Mouse (Mus musculus) midbrain, postnatal 0 days (tissue): ENCODE measurements around the gene Slc16a2. TPM values are rescaled to one million over a fixed set of nuclear protein-coding genes. Genes with fewer than 3 reads are reported as not detected.

Experiments used
- ATAC-seq: fragments of 200-750 bp; cut with Nextera tagmentation; 2 replicates; pipeline ENCODE4 v1.8.0; 2017; ENCODE audit warnings: moderate number of reproducible peaks, mild to moderate bottlenecking, moderate TSS enrichment, moderate library complexity; ENCODE audit not compliant: low FRiP score
- DNase-seq: peaks from one replicate; pipeline ENCODE4 v3.0.0-alpha.2; 2015; ENCODE audit warnings: low spot score
- H3K27ac ChIP-seq: fragments of 300-500 bp; sonication (generic); 2 replicates; pipeline ENCODE4 v1.5.1; 2014; ENCODE audit warnings: low read depth, mild to moderate bottlenecking, low read length, mixed read lengths
- H3K27me3 ChIP-seq: fragments of 300-500 bp; sonication (generic); 2 replicates; pipeline ENCODE4 v1.6.1; 2014; ENCODE audit warnings: low read length, control low read depth, mixed read lengths; ENCODE audit not compliant: insufficient read depth
- H3K36me3 ChIP-seq: fragments of 300-500 bp; sonication (generic); 2 replicates; pipeline ENCODE4 v1.6.1; 2014; ENCODE audit warnings: low read length, control low read depth, mixed read lengths; ENCODE audit not compliant: insufficient read depth
- H3K4me1 ChIP-seq: fragments of 300-500 bp; sonication (generic); 2 replicates; pipeline ENCODE4 v1.6.1; 2014; ENCODE audit warnings: mild to moderate bottlenecking, control low read depth, antibody characterized with exemption, low read length, mixed read lengths; ENCODE audit not compliant: insufficient read depth
- H3K4me2 ChIP-seq: fragments of 300-500 bp; sonication (generic); 2 replicates; pipeline ENCODE4 v1.6.1; 2014; ENCODE audit warnings: low read depth, mild to moderate bottlenecking, low read length, mixed read lengths; ENCODE audit not compliant: poor library complexity, severe bottlenecking
- H3K4me3 ChIP-seq: fragments of 300-500 bp; sonication (generic); 2 replicates; pipeline ENCODE4 v1.5.1; 2014; ENCODE audit warnings: low read depth, mild to moderate bottlenecking, low read length, moderate library complexity
- H3K9ac ChIP-seq: fragments of 300-500 bp; sonication (generic); replicated peaks from 2 replicates; pipeline ENCODE4 v1.6.1; 2014; ENCODE audit warnings: mild to moderate bottlenecking, low read length, moderate library complexity, mixed read lengths; ENCODE audit not compliant: poor library complexity, severe bottlenecking
- H3K9me3 ChIP-seq: fragments of 300-500 bp; sonication (generic); 2 replicates; pipeline ENCODE4 v1.6.1; 2016; ENCODE audit warnings: low read length, control low read depth
- CTCF ChIP-seq: IDR thresholded peaks from 2 replicates; pipeline ENCODE4 v1.5.1; 2016; ENCODE audit warnings: antibody characterized with exemption, mild to moderate bottlenecking
- WGBS: fragments of 180-500 bp; shearing (Covaris S2); extraction: QIAGEN DNeasy Blood & Tissue Kit; methylation state at CpG from one replicate; pipeline ENCODE4 v1.1.7; 2014; 5-methylcytosine and 5-hydroxymethylcytosine counted together
- polyA plus RNA-seq: library from polyadenylated mRNA; unstranded; fragments of >200 nt; fragmentation: Nextera tagmentation; extraction: Ambion mirVana; gene quantifications from 2 replicates; pipeline ENCODE4 v1.2.1, GENCODE M21; 2015
- total RNA-seq: library from RNA; depleted of rRNA; stranded (reverse); fragments of >200 nt; gene quantifications from 2 replicates; pipeline ENCODE4 v1.2.3, GENCODE M21; 2014

Gene Slc16a2
- total and polyA plus RNA-seq, 2 experiments from 2014 or later: 25.3 to 48.4 TPM

DNA sequence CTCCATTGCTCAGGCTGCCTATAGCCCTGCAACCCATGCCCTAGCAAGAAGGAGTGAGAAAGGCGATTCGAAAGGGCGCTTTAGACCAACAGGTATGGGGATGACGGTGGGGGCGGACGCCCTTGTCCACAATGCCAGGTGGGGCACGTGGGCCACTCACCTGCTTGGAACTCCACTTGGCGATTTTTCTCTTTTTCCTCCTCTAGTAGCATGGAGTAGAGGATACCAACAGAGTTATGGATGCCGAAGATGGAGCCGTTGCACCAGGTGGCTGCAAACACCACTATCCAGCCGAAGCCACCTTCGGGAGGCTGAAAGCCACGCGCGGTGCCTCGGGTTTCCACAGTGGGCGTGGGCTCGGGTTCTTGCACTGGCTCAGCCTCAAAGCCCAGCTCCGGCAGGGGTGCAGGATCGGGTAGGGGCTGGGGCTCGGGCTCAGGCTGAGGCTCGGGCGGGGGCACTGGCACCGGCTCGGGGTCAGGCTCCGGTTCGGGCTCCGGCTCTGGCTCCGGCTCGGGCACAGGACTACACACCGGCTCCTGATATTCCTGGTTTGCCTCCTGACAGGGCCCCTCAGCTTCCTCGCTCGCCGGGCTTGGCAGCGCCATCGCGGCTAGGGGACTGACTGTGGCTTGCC is 470 bp downstream of the Slc16a2 start:
- DNase-seq: peak; percentile 1
- Histone ChIP-seq H3K36me3 (no peaks in the 10 kb centered on the region), H3K4me2 (peak overlapping the region; percentile 71), H3K4me3 (peak overlapping the region; percentile 55), H3K27ac (peak overlapping the region; percentile 47; the same call in 1 of the 2 replicates), H3K27me3 (peaks cover 29% of the 10 kb centered on the region; the same call in 1 of the 2 replicates), H3K9ac (peak overlapping the region; percentile 54), H3K4me1 (no peaks in the 10 kb centered on the region), H3K9me3 (no peaks in the 10 kb centered on the region)
- peak; percentile 62 for ATAC-seq
- TF ChIP-seq CTCF: no peak
- WGBS: 17% methylated on average over 36 of the region's 37 CpGs

DNA sequence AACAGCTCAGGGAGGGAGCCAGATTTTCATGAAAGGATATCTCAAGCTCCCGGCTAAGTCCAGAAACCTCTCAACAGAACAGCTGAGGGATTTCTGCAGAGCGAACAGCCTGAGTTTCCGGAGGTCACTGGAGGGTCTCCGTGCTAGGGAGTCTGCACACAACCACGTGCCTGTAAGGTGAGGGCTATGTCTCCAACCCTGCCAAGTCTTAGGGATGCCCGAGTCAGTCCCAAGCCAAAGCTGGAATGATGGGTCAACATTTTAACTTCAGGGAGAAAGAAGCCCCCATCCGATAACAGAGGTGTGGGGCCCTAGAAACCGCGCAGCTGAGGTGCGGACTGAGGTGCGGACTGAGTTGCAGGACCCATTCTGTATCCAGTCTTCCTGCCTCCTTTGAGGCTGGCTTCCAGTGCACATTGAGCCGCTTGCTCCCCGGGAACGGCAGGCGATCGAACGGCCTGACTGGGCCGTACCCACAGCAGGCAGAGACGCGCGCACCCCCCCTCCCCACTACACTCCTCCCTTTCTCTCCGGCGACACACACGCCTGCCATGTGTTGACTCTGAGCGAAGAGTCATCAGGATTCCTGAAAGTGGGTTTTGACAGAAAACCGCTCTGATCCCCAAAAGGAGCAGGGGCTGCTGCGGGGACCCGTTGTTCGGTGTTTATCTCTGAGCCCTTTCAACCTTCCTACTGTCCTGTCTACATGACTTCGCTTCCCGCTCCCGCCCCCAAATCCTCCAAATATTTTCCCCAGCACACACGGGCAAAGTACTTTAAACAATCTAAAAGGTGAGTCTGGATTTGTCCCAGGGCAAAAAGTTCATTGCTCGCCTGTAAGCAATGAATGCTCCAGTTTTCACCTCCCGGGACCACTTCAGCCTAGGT is 1.2 kb downstream of the Slc16a2 start:
- no peak for TF ChIP-seq CTCF
- H3K4me1 ChIP-seq: no peaks in the 10 kb centered on the region
- peaks cover 34% of the 10 kb centered on the region; the same call in 1 of the 2 replicates for H3K27me3 ChIP-seq
- ATAC-seq (no peak), DNase-seq (no peak)
- no peak overlapping the region for H3K27ac ChIP-seq
- H3K4me2 ChIP-seq: peak overlapping the region; percentile 71
- 25% methylated on average over 35 of the region's 35 CpGs for WGBS
- no peaks in the 10 kb centered on the region for H3K9me3 ChIP-seq
- H3K4me3 ChIP-seq: peak overlapping the region; percentile 55
- peak overlapping the region; percentile 19; the same call in 1 of the 2 replicates for H3K9ac ChIP-seq
- H3K36me3 ChIP-seq: no peaks in the 10 kb centered on the region

DNA sequence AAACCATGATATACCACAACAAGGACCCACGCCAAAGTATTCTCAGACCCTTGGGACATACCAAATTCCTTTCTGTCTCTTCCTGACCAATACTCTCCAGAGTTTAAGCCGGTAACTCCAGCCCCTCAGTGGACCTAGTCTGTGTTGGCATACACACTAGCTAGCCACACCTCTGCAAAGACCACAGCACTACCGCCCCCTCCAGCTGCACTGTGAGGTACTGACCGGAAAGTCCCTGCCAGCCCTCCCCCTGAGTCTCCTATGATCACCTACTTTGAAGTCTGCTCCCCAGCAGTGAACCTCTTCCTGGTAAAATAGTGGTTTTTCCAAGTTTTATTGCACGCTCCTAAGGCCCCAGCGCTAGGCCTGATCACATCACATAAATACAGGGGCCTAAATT is 2.5 kb downstream of the Slc16a2 start:
- DNase-seq (peak; percentile 1), ATAC-seq (no peak)
- 50% methylated on average over 6 of the region's 6 CpGs for WGBS
- Histone ChIP-seq H3K9ac (no peak overlapping the region), H3K4me3 (peak overlapping the region; percentile 55; the same call in 1 of the 2 replicates), H3K27ac (no peak overlapping the region), H3K4me1 (no peaks in the 10 kb centered on the region), H3K9me3 (no peaks in the 10 kb centered on the region), H3K27me3 (peaks cover 25% of the 10 kb centered on the region; the same call in 1 of the 2 replicates), H3K4me2 (peak overlapping the region; percentile 71), H3K36me3 (no peaks in the 10 kb centered on the region)
- TF ChIP-seq CTCF: no peak

DNA sequence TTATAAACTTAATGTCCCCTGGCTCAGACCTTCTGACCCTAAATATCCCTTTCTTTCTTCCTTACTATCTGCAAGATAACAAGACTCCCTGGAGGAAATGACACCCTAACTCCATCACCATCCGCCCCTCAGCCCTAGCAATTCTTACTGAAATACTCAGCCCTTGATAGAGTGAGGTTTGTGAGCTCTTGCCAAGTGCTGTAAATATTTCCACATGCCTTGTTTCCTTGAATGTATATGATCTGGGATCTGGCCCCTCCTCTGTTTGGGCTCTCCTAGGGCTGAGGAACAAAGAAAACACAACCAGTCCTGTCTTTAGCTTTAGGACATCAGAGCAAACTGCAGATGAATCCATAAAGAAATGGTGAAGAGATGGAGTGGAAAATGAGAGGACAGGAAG is 9.1 kb downstream of the Slc16a2 start:
- no peak for DNase-seq
- H3K4me2 ChIP-seq: no peak overlapping the region
- 75% methylated on average over 1 of the region's 1 CpGs for WGBS
- no peak overlapping the region for H3K27ac ChIP-seq
- no peak for ATAC-seq
- no peak overlapping the region for H3K9ac ChIP-seq
- TF ChIP-seq CTCF: no peak
- H3K4me3 ChIP-seq: no peak overlapping the region
- peaks cover 28% of the 10 kb centered on the region; the same call in 1 of the 2 replicates for H3K27me3 ChIP-seq
- no peaks in the 10 kb centered on the region for H3K9me3 ChIP-seq
- H3K4me1 ChIP-seq: no peaks in the 10 kb centered on the region
- no peaks in the 10 kb centered on the region for H3K36me3 ChIP-seq

DNA sequence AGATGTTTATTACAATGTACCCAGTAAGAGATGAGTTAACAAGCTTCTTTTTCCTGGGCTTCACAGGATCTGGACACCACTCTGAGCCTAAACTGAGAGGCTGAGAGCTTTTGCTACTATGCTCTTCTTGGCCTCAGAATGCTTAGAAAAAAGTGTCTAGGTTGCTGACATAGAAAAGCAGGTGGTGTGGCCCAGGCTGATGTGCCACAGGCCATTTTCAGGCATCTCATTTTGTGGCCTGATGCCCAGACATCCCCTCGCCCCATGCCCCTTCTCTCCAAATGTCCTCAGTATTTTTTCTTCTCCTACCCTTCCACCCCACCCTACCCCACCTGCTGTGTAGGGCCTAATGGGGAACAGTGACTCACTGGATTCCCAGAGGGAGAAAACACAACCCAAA is 11.3 kb downstream of the Slc16a2 start:
- DNase-seq (no peak), ATAC-seq (no peak)
- no peaks in the 10 kb centered on the region for H3K36me3 ChIP-seq
- 79% methylated on average over 1 of the region's 1 CpGs for WGBS
- no peak overlapping the region for H3K9ac ChIP-seq
- H3K4me2 ChIP-seq: no peak overlapping the region
- no peak overlapping the region for H3K27ac ChIP-seq
- H3K9me3 ChIP-seq: no peaks in the 10 kb centered on the region
- no peaks in the 10 kb centered on the region for H3K4me1 ChIP-seq
- TF ChIP-seq CTCF: no peak
- no peak overlapping the region for H3K4me3 ChIP-seq
- peaks cover 26% of the 10 kb centered on the region; the same call in 1 of the 2 replicates for H3K27me3 ChIP-seq

DNA sequence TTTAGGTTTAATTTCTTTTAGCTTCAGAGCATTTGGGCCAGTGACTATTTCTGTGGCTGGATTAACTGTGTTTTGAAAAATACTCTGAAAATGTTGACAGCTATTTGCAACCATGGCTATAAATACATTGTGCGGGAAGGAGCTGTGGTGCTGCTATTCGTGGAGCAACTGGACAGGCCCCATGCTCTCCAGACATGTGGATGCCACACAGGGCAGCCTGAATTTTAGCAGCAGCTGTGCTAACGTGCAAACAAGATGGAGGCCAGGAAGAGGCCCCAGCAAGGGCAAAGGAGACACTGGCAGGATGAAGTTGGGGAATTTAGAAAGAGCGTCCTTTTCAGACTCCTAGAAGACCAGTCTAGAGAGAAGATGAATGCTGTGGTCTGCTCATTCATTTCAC is 15.4 kb downstream of the Slc16a2 start:
- no peak for ATAC-seq
- H3K4me1 ChIP-seq: no peaks in the 10 kb centered on the region
- no peak overlapping the region for H3K9ac ChIP-seq
- no peak for TF ChIP-seq CTCF
- no peak overlapping the region for H3K4me2 ChIP-seq
- H3K36me3 ChIP-seq: no peaks in the 10 kb centered on the region
- H3K27ac ChIP-seq: no peak overlapping the region
- WGBS: 75% methylated on average over 4 of the region's 4 CpGs
- no peak for DNase-seq
- no peaks in the 10 kb centered on the region for H3K9me3 ChIP-seq
- peaks cover 19% of the 10 kb centered on the region; the same call in 1 of the 2 replicates for H3K27me3 ChIP-seq
- no peak overlapping the region for H3K4me3 ChIP-seq
